Mouse (Mus musculus): ENCODE measurements around the gene Atp5mpl.

The Atp5mpl gene

DNA sequence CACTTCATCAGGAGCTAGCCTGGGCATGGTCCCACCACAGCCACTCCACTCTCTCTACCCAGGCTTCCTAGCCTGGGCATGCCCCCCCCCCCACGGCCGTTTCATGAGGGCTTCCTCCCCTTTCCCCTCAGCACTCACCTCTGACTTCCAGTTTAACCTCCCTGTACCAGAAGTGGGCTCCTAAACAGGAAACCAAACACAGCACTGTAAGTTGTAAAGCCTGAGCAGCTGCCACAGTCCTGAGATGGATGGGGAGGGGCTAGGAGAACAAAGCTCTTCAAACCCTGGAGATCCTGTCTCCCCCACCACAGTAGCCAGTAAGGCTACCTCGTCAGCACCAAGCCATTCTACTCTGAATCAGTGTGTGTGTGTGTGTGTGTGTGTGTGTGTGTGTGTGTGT, 52.7 kb downstream of the Atp5mpl start:
- Histone ChIP-seq H3K36me3 (ENCODE audit: insufficient read depth, low read length) (no peaks in the 10 kb centered on the region), H3K4me1 (replicated peaks; ENCODE audit: low read depth, low read length) (peaks cover 11% of the 10 kb centered on the region), H3K4me3 (replicated peaks; ENCODE audit: low read length) (peak overlapping the region; percentile 41), H3K9me3 (ENCODE audit: low read length) (no peaks in the 10 kb centered on the region), H3K27me3 (ENCODE audit: insufficient read depth, low read length) (peaks cover 46% of the 10 kb centered on the region)
- no peak for TF ChIP-seq NANOG (IDR thresholded peaks at IDR 0.05; ENCODE audit: borderline replicate concordance, low read length)
- no peak for TF ChIP-seq CTCF (conservative IDR thresholded peaks at IDR 0.05; ENCODE audit: low read length)
- no peak for TF ChIP-seq POU5F1 (IDR thresholded peaks at IDR 0.05; ENCODE audit: borderline replicate concordance, low read length)

GRCm38 (mm10) chr12:111912802-111913201, 54.0 kb downstream of the Atp5mpl start:
- Histone ChIP-seq H3K4me3 (replicated peaks; ENCODE audit: low read length) (no peak overlapping the region), H3K27me3 (ENCODE audit: insufficient read depth, low read length) (peaks cover 45% of the 10 kb centered on the region), H3K4me1 (replicated peaks; ENCODE audit: low read depth, low read length) (peaks cover 19% of the 10 kb centered on the region), H3K36me3 (ENCODE audit: insufficient read depth, low read length) (no peaks in the 10 kb centered on the region), H3K9me3 (ENCODE audit: low read length) (no peaks in the 10 kb centered on the region)
- no peak for TF ChIP-seq CTCF (conservative IDR thresholded peaks at IDR 0.05; ENCODE audit: low read length)
- no peak for TF ChIP-seq NANOG (IDR thresholded peaks at IDR 0.05; ENCODE audit: borderline replicate concordance, low read length)
- TF ChIP-seq POU5F1 (IDR thresholded peaks at IDR 0.05; ENCODE audit: borderline replicate concordance, low read length), result no peak

GRCm38 (mm10) chr12:111911796-111912195, 55.0 kb downstream of the Atp5mpl start:
- Histone ChIP-seq H3K4me3 (replicated peaks; ENCODE audit: low read length) (no peak overlapping the region), H3K9me3 (ENCODE audit: low read length) (no peaks in the 10 kb centered on the region), H3K27me3 (ENCODE audit: insufficient read depth, low read length) (peaks cover 51% of the 10 kb centered on the region), H3K36me3 (ENCODE audit: insufficient read depth, low read length) (no peaks in the 10 kb centered on the region), H3K4me1 (replicated peaks; ENCODE audit: low read depth, low read length) (peaks cover 25% of the 10 kb centered on the region)
- no peak for TF ChIP-seq NANOG (IDR thresholded peaks at IDR 0.05; ENCODE audit: borderline replicate concordance, low read length)
- no peak for TF ChIP-seq CTCF (conservative IDR thresholded peaks at IDR 0.05; ENCODE audit: low read length)
- no peak for TF ChIP-seq POU5F1 (IDR thresholded peaks at IDR 0.05; ENCODE audit: borderline replicate concordance, low read length)

Measured in E14TG2a.4 (cell line).